Mouse (Mus musculus): ENCODE data around the gene Ube2z.
"Not testable (repeated sequence)": the region's sequence is repeated elsewhere in the genome, so short reads cannot be mapped to it uniquely, and the experiment has no call there.

Gene Ube2z

GRCm38 (mm10) chr11:96065215-96065911, at the start of gene Ube2z:
Gene Ube2z, minus strand, starts transcription at chr11:96065388.
- peak; percentile 99 for DNase-seq (ENCODE audit: low spot score)

GRCm38 (mm10) chr11:96114077-96114476, 48.9 kb upstream of the Ube2z start:
- DNase-seq (ENCODE audit: low spot score): no peak

- DNase-seq (ENCODE audit: low spot score): no peak
These were observed 46.6 kb upstream of the Ube2z start, which contains the start of gene Calcoco2 for GRCm38 (mm10) chr11:96111751-96112150. Gene Calcoco2, minus strand, starts transcription at chr11:96111964.

- not testable (repeated sequence) for DNase-seq (ENCODE audit: low spot score)
These were observed 45.8 kb upstream of the Ube2z start for GRCm38 (mm10) chr11:96110950-96111349.

- DNase-seq (ENCODE audit: low spot score): no peak
These were observed 43.2 kb upstream of the Ube2z start for GRCm38 (mm10) chr11:96108376-96108775.

- DNase-seq (ENCODE audit: low spot score): peak; percentile 36
These were observed 28.2 kb upstream of the Ube2z start for GRCm38 (mm10) chr11:96093361-96093760.

GRCm38 (mm10) chr11:96092674-96093291, 27.6 kb upstream of the Ube2z start:
- DNase-seq (ENCODE audit: low spot score): no peak

GRCm38 (mm10) chr11:96091073-96091472, 25.9 kb upstream of the Ube2z start:
- no peak for DNase-seq (ENCODE audit: low spot score)

GRCm38 (mm10) chr11:96087981-96088380, 22.8 kb upstream of the Ube2z start:
- DNase-seq (ENCODE audit: low spot score): no peak

GRCm38 (mm10) chr11:96082682-96083081, 17.5 kb upstream of the Ube2z start:
- DNase-seq (ENCODE audit: low spot score): no peak

- DNase-seq (ENCODE audit: low spot score): no peak
These were observed 15.5 kb upstream of the Ube2z start for GRCm38 (mm10) chr11:96080736-96081135.

GRCm38 (mm10) chr11:96076221-96077105, 11.3 kb upstream of the Ube2z start:
- DNase-seq (ENCODE audit: low spot score): no peak

GRCm38 (mm10) chr11:96075509-96076220, 10.5 kb upstream of the Ube2z start, which contains the start of gene Atp5g1:
Gene Atp5g1, minus strand, starts transcription at chr11:96075670.
- DNase-seq (ENCODE audit: low spot score): peak; percentile 94

GRCm38 (mm10) chr11:96075177-96075508, 10.0 kb upstream of the Ube2z start:
- no peak for DNase-seq (ENCODE audit: low spot score)

- no peak for DNase-seq (ENCODE audit: low spot score)
These were observed 9.4 kb upstream of the Ube2z start for GRCm38 (mm10) chr11:96074351-96075176.

GRCm38 (mm10) chr11:96073295-96073993, 8.3 kb upstream of the Ube2z start:
- DNase-seq (ENCODE audit: low spot score): no peak

GRCm38 (mm10) chr11:96071013-96071412, 5.8 kb upstream of the Ube2z start:
- DNase-seq (ENCODE audit: low spot score): no peak

- DNase-seq (ENCODE audit: low spot score): no peak
These were observed 5.2 kb upstream of the Ube2z start for GRCm38 (mm10) chr11:96070353-96070752.

- no peak for DNase-seq (ENCODE audit: low spot score)
These were observed 3.0 kb upstream of the Ube2z start for GRCm38 (mm10) chr11:96068231-96068630.

- DNase-seq (ENCODE audit: low spot score): no peak
These were observed 520 bp downstream of the Ube2z start for GRCm38 (mm10) chr11:96064521-96065214.

Data from ovary, postnatal 36 days (tissue).